Mouse (Mus musculus): ENCODE results near the gene Yae1d1. TPM values are rescaled to one million over a fixed set of nuclear protein-coding genes. Genes with fewer than 3 reads are reported as not detected.

Yae1d1 gene
- total RNA-seq, 2 experiments from 2014 or later, result 35.0 to 39.6 TPM

Other genes with a start within 250 kb of the Yae1d1 start
- 10 to 100 TPM; 24.7 to 27.3 TPM for gene Cdk13, start 188.3 kb downstream of the Yae1d1 start, total RNA-seq (2021)
- 10 to 100 TPM; 37.2 to 37.6 TPM for gene Rala, start 49.1 kb downstream of the Yae1d1 start, total RNA-seq (2021)